Mouse (Mus musculus) testis, adult 2 months (tissue): ENCODE measurements around the gene Pqlc2.

Experiments
- CTCF ChIP-seq: fragments of 200-500 bp; IDR thresholded peaks from 2 replicates; pipeline ENCODE4 v1.5.1; 2012; ENCODE audit warnings: low read depth, mild to moderate bottlenecking, inconsistent platforms, low read length, moderate library complexity; ENCODE audit not compliant: control insufficient read depth, insufficient read depth, insufficient replicate concordance
- POLR2A ChIP-seq: fragments of 200-500 bp; IDR thresholded peaks from 2 replicates; pipeline ENCODE4 v1.6.1; 2012; ENCODE audit warnings: low read depth, mild to moderate bottlenecking, inconsistent platforms, low read length, moderate library complexity; ENCODE audit not compliant: control insufficient read depth

DNA sequence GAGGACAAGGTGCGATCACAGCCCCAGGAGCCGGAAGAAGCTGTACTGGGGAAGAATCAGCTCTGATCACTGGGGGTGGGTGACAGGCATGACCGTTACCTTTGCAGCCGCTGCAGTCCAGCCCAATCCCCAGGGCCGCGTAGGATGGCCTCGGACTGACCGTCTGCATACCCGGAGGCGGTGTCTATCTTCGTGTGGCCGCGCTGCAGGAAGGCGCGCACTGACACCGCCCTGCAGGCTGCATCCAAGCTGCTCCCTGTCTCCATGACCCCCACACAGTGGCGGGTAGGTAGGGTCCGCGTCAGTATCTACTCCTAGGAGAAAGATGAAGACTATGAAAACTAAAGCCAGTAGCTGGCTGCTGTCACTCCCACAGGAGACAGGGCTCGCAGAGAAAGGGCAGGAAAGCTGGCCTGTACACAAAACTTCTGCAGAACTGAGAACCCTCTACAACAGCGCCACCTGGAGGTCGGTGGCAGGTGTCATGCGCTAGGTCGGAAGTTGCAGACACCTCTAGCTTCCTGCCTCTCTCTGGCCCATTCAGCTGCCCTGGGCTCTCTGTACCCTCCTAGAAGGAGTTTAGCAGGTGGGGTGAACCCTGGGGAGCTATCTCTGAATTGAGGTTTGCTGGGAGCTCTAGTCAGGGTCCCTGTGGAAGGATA, 26.4 kb upstream of the Pqlc2 start:
- TF ChIP-seq POLR2A (0 out of 2 replicates have a peak, but pooled peaks have one; percentile 35), CTCF (peak; percentile 91; the same call in 1 of the 2 replicates)
